ENCODE assay signal across 1 mouse cellular context in genomic region chr14:7858430-7858829, GRCm38 (mm10).
TF ChIP-seq lines count a peak whose summit lies in the region.

No protein-coding gene starts in this region.

TF ChIP-seq in CH12.LX, 34 proteins besides CTCF, POLR2A, EP300 and RAD21 (continued from another document):
- TF ChIP-seq ELF1 (IDR thresholded peaks at IDR 0.05; ENCODE audit: low read depth, low read length) (peak; percentile 55), UBTF (IDR thresholded peaks at IDR 0.05; ENCODE audit: low read depth, low read length) (no peak), NELFE (IDR thresholded peaks at IDR 0.05; ENCODE audit: low read depth, low read length) (peak; percentile 64; the same call in 1 of the 2 replicates), TBP (conservative IDR thresholded peaks at IDR 0.05; ENCODE audit: low read depth, low read length) (peak; percentile 54; the same call in 1 of the 2 replicates), MXI1 (IDR thresholded peaks at IDR 0.05; ENCODE audit: low read depth, low read length) (0 out of 2 replicates have a peak, but pooled peaks have one; percentile 17), SIN3A (IDR thresholded peaks at IDR 0.05; ENCODE audit: low read length) (peak; percentile 70; the same call in 1 of the 2 replicates), IRF4 (IDR thresholded peaks at IDR 0.05; ENCODE audit: low read depth, low read length) (peak; percentile 63; the same call in 1 of the 2 replicates), MAX (IDR thresholded peaks at IDR 0.05; ENCODE audit: low read length) (peak; percentile 62; the same call in 1 of the 2 replicates), USF2 (conservative IDR thresholded peaks at IDR 0.05; ENCODE audit: low read depth, low read length) (no peak), E2F4 (IDR thresholded peaks at IDR 0.05; ENCODE audit: insufficient replicate concordance, low read depth, low read length) (no peak), CHD2 (IDR thresholded peaks at IDR 0.05; ENCODE audit: low read length) (no peak), HCFC1 (IDR thresholded peaks at IDR 0.05; ENCODE audit: low read depth, low read length) (peak; percentile 14; the same call in 1 of the 2 replicates), CHD1 (IDR thresholded peaks at IDR 0.05; ENCODE audit: low read depth, low read length) (peak; percentile 89; the same call in 1 of the 2 replicates), BHLHE40 (IDR thresholded peaks at IDR 0.05; ENCODE audit: low read depth, low read length) (peak; percentile 54), KAT2A (IDR thresholded peaks at IDR 0.05; ENCODE audit: insufficient replicate concordance, low read length) (no peak), MYC (IDR thresholded peaks at IDR 0.05; ENCODE audit: low read depth, low read length) (peak; percentile 75)
